13 mouse cellular contexts compared by ENCODE assay signal in the genomic region with DNA sequence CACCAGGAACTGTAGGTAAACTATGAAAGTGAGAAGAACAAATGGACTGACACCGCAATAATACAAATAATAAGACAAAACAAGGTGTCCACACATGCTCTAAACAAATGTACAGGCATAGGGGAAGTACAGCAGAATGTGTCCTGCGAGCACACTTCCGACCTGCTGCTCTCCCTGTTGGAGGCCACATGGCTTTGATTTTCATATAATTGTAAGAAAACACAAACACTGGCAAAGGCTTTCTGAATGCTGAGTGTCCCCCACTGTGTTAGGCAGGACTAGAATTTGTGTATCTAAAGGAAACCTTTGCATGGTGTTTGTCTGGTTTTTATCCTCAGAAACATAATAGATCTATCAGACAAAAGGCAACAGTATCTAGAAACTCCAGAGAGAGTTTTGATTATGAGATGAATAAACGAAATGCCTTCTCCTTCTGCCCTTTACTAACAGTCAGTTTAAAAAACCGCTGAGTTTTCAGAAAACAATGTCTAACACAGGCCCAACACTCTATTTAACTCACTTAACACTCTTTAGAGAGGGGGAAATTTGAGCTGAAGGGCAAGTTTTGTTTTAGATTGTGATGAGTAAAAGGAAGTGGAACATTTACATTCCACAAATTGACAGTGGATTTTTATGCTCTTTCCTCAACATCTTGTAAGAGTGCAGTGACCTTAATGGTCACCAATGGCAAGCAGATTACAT.
A peak's percentile ranks its signal among the peaks of the same experiment; 100 is the strongest.
DNase-seq lines count a peak whose midpoint lies in the region; TF ChIP-seq lines count a peak whose summit lies in the region.
"Had no signal": no experiment of that assay in that cellular context is flagged by ENCODE, and none has a peak within 500 bp of the region (broad histone marks: within the 10 kb centered on the region; RNA-seq: fewer than 3 reads in every experiment).

No protein-coding gene starts in this region.

- TF ChIP-seq POLR2A in brain, embryonic 14.5 days (IDR thresholded peaks at IDR 0.05; ENCODE audit: borderline replicate concordance, extremely low read depth, insufficient read depth, insufficient read length, poor library complexity, severe bottlenecking): no peak

- peak; percentile 45 for DNase-seq in embryo, embryonic 10 days (ENCODE audit: low spot score)
- no peak for DNase-seq in embryo, embryonic 10.5 days (ENCODE audit: low spot score)
- DNase-seq in brain, embryonic 14.5 days (ENCODE audit: low read depth): peak; percentile 32
- peak; percentile 15 to 62 for DNase-seq in cerebellum, postnatal 14 days
- peak; percentile 31 for DNase-seq in forelimb bud, embryonic 11.5 days (ENCODE audit: low read depth, low spot score)
- no peak for DNase-seq in right cerebral cortex, adult 2 months (ENCODE audit: low spot score in 2 of 2)
- no peak for DNase-seq in layer of hippocampus, postnatal 10 days (ENCODE audit: low spot score in 2 of 2)
- no peak for DNase-seq in layer of hippocampus, adult 11-12 months (ENCODE audit: low spot score)
- DNase-seq: adrenal gland, postnatal 36 days; kidney, adult 18-20 months; kidney, postnatal 10 days; right cerebral cortex, postnatal 14 days; thymus, postnatal 14 days had no signal

- TF ChIP-seq CTCF in brain, embryonic 14.5 days (IDR thresholded peaks at IDR 0.05; ENCODE audit: borderline replicate concordance, extremely low read depth, insufficient read depth, insufficient read length): no peak

Comparison
In these comparisons a context has a peak if more than half of its experiments do, and no peak if none do; other contexts are left out.
1. DNase-seq: peak in embryo, embryonic 10 days (single experiment), brain, embryonic 14.5 days (single experiment), cerebellum, postnatal 14 days (2 of 2) and forelimb bud, embryonic 11.5 days (single experiment); none in embryo, embryonic 10.5 days (single experiment), right cerebral cortex, adult 2 months (0 of 2), layer of hippocampus, postnatal 10 days (0 of 2) and layer of hippocampus, adult 11-12 months (single experiment).